Mouse (Mus musculus) left cerebral cortex, postnatal 25 days (tissue): ENCODE measurements at regions not wholly inside any gene's neighbourhood (a gene's known extent, or its start where the extent isn't known, plus 50 kb on each side); places are given as distances from the start of the nearest gene placed in this dataset.

ENCODE experiments used
- DNase-seq, 2 experiments: peaks; one replicate each; pipeline ENCODE4 v3.0.0; 2022; ENCODE audit warnings: low spot score in 2 of 2, mixed read lengths in 1 of 2
- intact Hi-C: fragments of 180-260 bp; cut with DNase I; formaldehyde crosslinking; loops from one replicate; pipeline ENCODE4 v1.15.1; 2025

DNA sequence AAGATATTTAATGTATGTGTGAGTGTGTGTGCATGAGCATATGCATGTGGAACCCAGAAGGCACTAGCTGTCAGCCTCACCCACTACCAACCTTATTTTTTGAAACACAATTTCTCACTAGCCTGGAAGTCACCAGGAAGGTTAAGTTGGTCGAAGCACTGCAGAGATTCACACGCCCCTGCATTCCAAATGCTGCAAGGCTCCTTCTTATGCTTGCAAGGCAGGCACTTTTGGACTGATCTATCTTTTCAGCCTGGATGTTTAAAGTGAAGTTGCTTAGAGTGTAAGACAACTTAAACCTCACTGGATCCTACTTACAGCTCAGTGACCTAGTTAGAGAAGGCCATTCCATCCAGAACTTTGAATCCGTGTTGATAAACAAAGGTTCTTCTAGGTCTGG lies 56.7 kb upstream of the Lmcd1 start:
- intact Hi-C loops: no loop called here
- peak in 1 of 2 experiments; percentile 49 for DNase-seq

DNA sequence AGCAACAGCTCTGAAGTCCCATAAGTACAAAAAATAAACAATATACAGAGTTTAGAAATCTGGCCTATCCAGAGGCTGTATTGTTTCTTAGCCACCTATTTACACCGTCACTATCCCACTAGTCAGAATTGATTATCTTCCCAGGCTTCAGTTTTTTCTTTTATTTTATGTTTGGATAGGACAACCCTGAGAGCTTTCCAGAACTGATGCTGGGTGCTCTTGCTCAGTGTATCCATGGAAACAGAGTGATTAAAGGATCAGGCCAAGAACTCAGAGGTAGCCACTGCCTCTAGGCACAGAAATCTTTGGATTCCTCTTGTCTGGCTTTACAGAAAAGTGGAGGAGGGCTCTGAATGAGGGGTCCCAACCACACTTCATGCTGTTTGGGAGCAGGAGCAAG lies 55.3 kb upstream of the Lmcd1 start:
- intact Hi-C loops: no loop called here
- no peak for DNase-seq

DNA sequence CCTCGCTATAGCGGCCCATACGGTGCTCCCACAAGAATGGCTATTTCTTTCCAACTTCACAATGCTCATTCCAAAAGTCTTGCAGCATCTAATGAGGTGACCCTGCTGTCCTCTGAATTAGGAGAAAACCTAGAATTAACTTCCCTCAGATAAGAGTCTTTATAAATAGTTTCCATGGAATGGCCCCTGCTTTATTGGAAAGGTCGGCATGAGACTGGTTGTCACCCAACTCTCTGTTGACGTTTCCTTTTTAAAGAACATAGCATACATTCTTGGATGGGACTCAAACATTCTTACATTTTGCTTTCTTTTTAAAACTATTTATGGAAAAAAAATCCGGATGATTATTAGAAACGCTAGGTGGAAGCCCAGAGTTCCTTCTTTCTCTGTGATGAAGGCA lies 53.9 kb upstream of the Lmcd1 start:
- intact Hi-C loops: loop anchor here (5.0 kb wide), 1 partner anchor 48 kb away; no protein-coding TSS in a partner anchor
- DNase-seq: no peak

DNA sequence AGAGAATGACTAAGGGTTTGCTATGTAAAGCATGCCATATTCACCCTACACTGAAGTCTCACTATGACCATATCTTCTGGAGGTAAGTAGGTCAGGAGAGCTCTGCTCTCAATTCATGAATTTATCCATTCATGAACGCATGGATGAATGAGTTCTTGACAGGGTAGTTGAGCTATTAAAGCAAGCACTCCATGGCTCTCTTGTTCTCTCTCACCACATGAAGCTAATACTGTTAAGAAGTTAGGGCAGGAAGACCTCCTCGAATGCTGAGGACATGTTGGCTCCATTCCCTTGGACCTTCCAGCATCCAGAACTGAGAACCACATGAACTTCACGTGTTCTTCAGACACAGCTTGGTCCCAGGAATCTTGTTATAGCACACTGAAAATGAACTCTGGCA lies 53.4 kb upstream of the Lmcd1 start:
- DNase-seq: no peak

DNA sequence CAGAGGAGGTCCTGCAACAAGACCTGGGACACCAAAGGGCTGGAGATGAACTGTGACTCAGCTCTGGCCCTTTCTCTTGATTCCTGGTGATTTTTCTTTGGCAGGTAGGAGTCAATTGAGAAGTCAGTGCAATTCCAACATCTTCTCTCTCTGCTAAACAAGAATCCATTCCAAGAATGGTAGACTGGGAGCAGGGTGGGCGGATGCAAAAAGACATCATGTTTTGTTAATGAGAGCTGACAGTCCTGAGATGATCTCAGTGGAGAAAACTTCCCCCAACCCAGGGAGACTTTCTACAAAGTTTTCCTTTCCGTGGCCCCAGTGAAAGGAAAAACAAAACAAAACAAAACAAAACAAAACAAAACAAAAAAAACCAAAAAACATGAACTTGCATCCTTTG lies 52.2 kb upstream of the Lmcd1 start:
- DNase-seq: peak in 1 of 2 experiments; percentile 72
- intact Hi-C loops: loop anchor here (5.0 kb wide), 1 partner anchor 46 kb away; no protein-coding TSS in a partner anchor

More for the DNA sequence above, 53.4 kb upstream of the Lmcd1 start:
- intact Hi-C loops: loop anchor here (5.0 kb wide), 1 partner anchor 47 kb away; no protein-coding TSS in a partner anchor

DNA sequence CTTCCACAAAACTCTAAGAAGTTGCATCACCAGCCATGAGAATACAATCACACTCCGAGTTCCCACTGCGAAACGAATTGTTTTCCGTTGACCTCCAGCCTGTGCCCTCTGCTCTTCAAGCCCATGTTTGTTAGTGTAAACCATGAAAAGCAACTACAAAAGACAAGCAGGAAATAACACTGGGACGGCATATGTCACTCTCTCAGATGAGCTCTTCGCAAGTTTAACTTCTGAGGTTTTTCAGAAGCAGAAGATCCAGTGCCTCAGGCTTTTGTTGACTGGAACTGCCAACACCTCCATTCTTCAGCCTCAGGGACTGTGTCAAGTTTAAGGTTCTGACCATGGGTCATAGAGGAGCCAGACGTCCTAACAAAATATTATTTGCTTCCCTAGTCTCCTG lies 50.2 kb upstream of the Lmcd1 start:
- no peak for DNase-seq
- intact Hi-C loops: loop anchor here (5.0 kb wide), 1 partner anchor 44 kb away; no protein-coding TSS in a partner anchor
